In the genomic region with DNA sequence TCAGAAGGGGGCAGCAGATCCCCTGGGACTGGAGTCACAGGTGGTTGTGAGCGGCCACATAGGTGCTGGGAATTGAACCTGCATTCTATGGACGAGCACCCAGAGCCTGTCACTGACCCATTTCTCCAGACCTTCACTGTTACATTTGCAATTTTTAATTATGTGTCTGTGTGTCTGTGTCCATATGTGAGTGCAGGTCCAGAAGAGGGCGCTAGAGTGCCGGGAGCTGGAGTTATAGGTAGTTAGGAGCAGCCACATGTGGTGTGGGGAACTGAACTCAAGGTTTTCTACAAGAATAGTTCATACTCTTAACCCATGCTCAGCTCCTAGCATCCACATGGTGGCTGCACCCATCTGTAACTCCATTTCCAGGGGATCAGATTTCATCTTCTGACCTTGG, we compare ENCODE assay signal across 9 mouse cellular contexts. TPM values are rescaled to one million over a fixed set of nuclear protein-coding genes. Genes with fewer than 3 reads are reported as not detected.
DNase-seq lines count a peak whose midpoint lies in the region; ATAC-seq and TF ChIP-seq lines count a peak whose summit lies in the region.
"Had no signal": no experiment of that assay in that cellular context is flagged by ENCODE, and none has a peak within 500 bp of the region (broad histone marks: within the 10 kb centered on the region; RNA-seq: fewer than 3 reads in every experiment).

No protein-coding gene starts in this region.

- H3K27ac ChIP-seq in forebrain, postnatal 0 days (ENCODE audit: low read depth, low read length) = no peak overlapping the region
- H3K27ac ChIP-seq in forebrain, embryonic 13.5 days = no peak overlapping the region
- H3K27ac ChIP-seq in liver, adult 2 months (replicated peaks; ENCODE audit: insufficient read depth, low read depth, low read length) = no peak overlapping the region

- H3K9me3 ChIP-seq in forebrain, postnatal 0 days (ENCODE audit: low read length) = no peaks in the 10 kb centered on the region
- H3K9me3 ChIP-seq in forebrain, embryonic 13.5 days (replicated peaks) = no peaks in the 10 kb centered on the region

- no peaks in the 10 kb centered on the region for H3K36me3 ChIP-seq in forebrain, postnatal 0 days (ENCODE audit: insufficient read depth)
- no peaks in the 10 kb centered on the region for H3K36me3 ChIP-seq in forebrain, embryonic 13.5 days (ENCODE audit: poor library complexity, severe bottlenecking)
- H3K36me3 ChIP-seq in liver, adult 2 months (ENCODE audit: control insufficient read depth, insufficient read depth, low read length) = no peaks in the 10 kb centered on the region

- no peak overlapping the region for H3K4me2 ChIP-seq in forebrain, postnatal 0 days (ENCODE audit: low read depth)
- no peak overlapping the region for H3K4me2 ChIP-seq in forebrain, embryonic 13.5 days

- no peak overlapping the region for H3K4me3 ChIP-seq in forebrain, postnatal 0 days (ENCODE audit: low read depth, low read length)
- H3K4me3 ChIP-seq in forebrain, embryonic 13.5 days = no peak overlapping the region
- no peak overlapping the region for H3K4me3 ChIP-seq in liver, adult 2 months (ENCODE audit: insufficient read depth, low read depth, low read length)

- ATAC-seq in forebrain, postnatal 0 days = no peak
- no peak for ATAC-seq in forebrain, embryonic 13.5 days
- no peak for ATAC-seq in activated CD4-positive, CD25-positive, alpha-beta regulatory T cell, adult 4 months
- ATAC-seq: inflammation-experienced regulatory T-cells, adult 6 months had no signal

- H3K27me3 ChIP-seq in forebrain, postnatal 0 days (ENCODE audit: insufficient read depth, low read length) = no peaks in the 10 kb centered on the region
- peaks cover 6% of the 10 kb centered on the region; the same call in 1 of the 2 replicates for H3K27me3 ChIP-seq in forebrain, embryonic 13.5 days
- no peaks in the 10 kb centered on the region for H3K27me3 ChIP-seq in liver, adult 2 months (ENCODE audit: control insufficient read depth, insufficient read depth, low read length)

- DNase-seq in forebrain, postnatal 0 days = no peak
- DNase-seq in liver, adult 2 months (ENCODE audit: extremely low read depth, low read depth, low spot score) = no peak
- no peak for DNase-seq in liver
- DNase-seq in 416B (ENCODE audit: low read depth) = peak; percentile 66
- peak; percentile 74 for DNase-seq in R1 (ENCODE audit: low read depth, low spot score)
- DNase-seq in cerebellum, adult 11 months = no peak

- TF ChIP-seq CTCF in forebrain, postnatal 0 days (IDR thresholded peaks at IDR 0.05; ENCODE audit: low read depth) = 0 out of 2 replicates have a peak, but pooled peaks have one; percentile 29
- TF ChIP-seq CTCF in liver, adult 2 months (IDR thresholded peaks at IDR 0.05; ENCODE audit: low read depth, low read length) = peak; percentile 28; the same call in 1 of the 2 replicates

- TF ChIP-seq POLR2A in liver, adult 2 months (IDR thresholded peaks at IDR 0.05; ENCODE audit: extremely low read depth, insufficient read depth, low read length) = no peak

- no peaks in the 10 kb centered on the region for H3K4me1 ChIP-seq in forebrain, postnatal 0 days (ENCODE audit: insufficient read depth)
- H3K4me1 ChIP-seq in forebrain, embryonic 13.5 days = peaks cover 10% of the 10 kb centered on the region
- no peaks in the 10 kb centered on the region for H3K4me1 ChIP-seq in liver, adult 2 months (ENCODE audit: control insufficient read depth, insufficient read depth, low read length)

- 66% methylated on average over 4 of the region's 4 CpGs for WGBS in forebrain, postnatal 0 days
- 74% methylated on average over 4 of the region's 4 CpGs for WGBS in forebrain, embryonic 13.5 days
- WGBS in liver, adult 2 months = 80% methylated on average over 4 of the region's 4 CpGs

- no peaks in the 10 kb centered on the region for H3K79me2 ChIP-seq in liver, adult 2 months (ENCODE audit: control insufficient read depth, insufficient read depth, low read length)

- H3K9ac ChIP-seq in forebrain, postnatal 0 days = no peak overlapping the region
- no peak overlapping the region for H3K9ac ChIP-seq in forebrain, embryonic 13.5 days
- H3K9ac ChIP-seq in liver, adult 2 months (ENCODE audit: low read depth, low read length) = no peak overlapping the region

RNA-seq across cellular contexts. Expression of a gene that starts 37.5 kb away (rescaled TPM):
- total RNA-seq in forebrain, postnatal 0 days (2014; rRNA removed) = 9.5 and 17.5 TPM in 2 replicates
- 0.99 and 1.3 TPM in 2 replicates for polyA plus RNA-seq in forebrain, postnatal 0 days (2015; fragmentation: Nextera tagmentation; extraction: Ambion mirVana)
- polyA plus RNA-seq in forebrain, embryonic 13.5 days (2015; fragmentation: Nextera tagmentation; extraction: Ambion mirVana) = 2.6 and 3.1 TPM in 2 replicates
- 0.65 and 0.67 TPM in 2 replicates for total RNA-seq in liver, adult 2 months (2014; rRNA removed)
- polyA plus RNA-seq in liver, adult 2 months (2012; rRNA removed) = 1.8 and 2.9 TPM in 2 replicates
- polyA plus RNA-seq in activated CD4-positive, CD25-positive, alpha-beta regulatory T cell, adult 4 months (2017; shearing (Covaris generic)) = not detected
- polyA plus RNA-seq: inflammation-experienced regulatory T-cells, adult 6 months had no signal

Comparison
In these comparisons a context has a peak if more than half of its experiments do, and no peak if none do; other contexts are left out.
1. DNase-seq: peak in 416B (single experiment) and R1 (single experiment); none in forebrain, postnatal 0 days (single experiment), liver, adult 2 months (single experiment), liver (single experiment) and cerebellum, adult 11 months (single experiment).